Mouse (Mus musculus) 416B (cell line): ENCODE measurements around the gene Abcb5.
A peak's percentile ranks its signal among the peaks of the same experiment; 100 is the strongest.

ENCODE experiments used
- DNase-seq: peaks from one replicate; pipeline ENCODE4 v3.0.0; 2011; ENCODE audit warnings: low read depth

Gene Abcb5

GRCm38 (mm10) chr12:118966321-118966720 lies at the start of gene Abcb5:
Abcb5 (minus strand) TSS chr12:118966421.
- no peak for DNase-seq

GRCm38 (mm10) chr12:118999230-118999629 lies 33.0 kb upstream of the Abcb5 start:
- DNase-seq: peak; percentile 41

GRCm38 (mm10) chr12:118994328-118995166 lies 28.3 kb upstream of the Abcb5 start:
- DNase-seq: peak; percentile 21

GRCm38 (mm10) chr12:118984852-118985251 lies 18.6 kb upstream of the Abcb5 start:
- DNase-seq: no peak

GRCm38 (mm10) chr12:118930386-118931318 lies 35.6 kb downstream of the Abcb5 start:
- DNase-seq: peak; percentile 73

- peak; percentile 56 for DNase-seq
Measured at GRCm38 (mm10) chr12:118926813-118927281, 39.4 kb downstream of the Abcb5 start.

- peak; percentile 31 for DNase-seq
Measured at GRCm38 (mm10) chr12:118923874-118924273, 42.3 kb downstream of the Abcb5 start.

- no peak for DNase-seq
Measured at GRCm38 (mm10) chr12:118917771-118918170, 48.5 kb downstream of the Abcb5 start.

GRCm38 (mm10) chr12:118910360-118910759 lies 55.9 kb downstream of the Abcb5 start:
- no peak for DNase-seq

GRCm38 (mm10) chr12:118902249-118902648 lies 64.0 kb downstream of the Abcb5 start:
- DNase-seq: no peak

GRCm38 (mm10) chr12:118887964-118888363 lies 78.3 kb downstream of the Abcb5 start:
- no peak for DNase-seq

- DNase-seq: no peak
Measured at GRCm38 (mm10) chr12:118882790-118883189, 83.4 kb downstream of the Abcb5 start.

- no peak for DNase-seq
Measured at GRCm38 (mm10) chr12:118872673-118873072, 93.5 kb downstream of the Abcb5 start.

- DNase-seq: no peak
Measured at GRCm38 (mm10) chr12:118856151-118856550, 110.1 kb downstream of the Abcb5 start.

- DNase-seq: no peak
Measured at GRCm38 (mm10) chr12:118854831-118855453, 111.3 kb downstream of the Abcb5 start.

- no peak for DNase-seq
Measured at GRCm38 (mm10) chr12:118854401-118854800, 111.8 kb downstream of the Abcb5 start.

GRCm38 (mm10) chr12:118853331-118853730 lies 112.9 kb downstream of the Abcb5 start:
- no peak for DNase-seq

GRCm38 (mm10) chr12:118850851-118851410 lies 115.3 kb downstream of the Abcb5 start:
- no peak for DNase-seq

GRCm38 (mm10) chr12:118849996-118850395 lies 116.2 kb downstream of the Abcb5 start:
- DNase-seq: no peak

GRCm38 (mm10) chr12:118849203-118849861 lies 116.9 kb downstream of the Abcb5 start:
- no peak for DNase-seq

GRCm38 (mm10) chr12:118848496-118849202 lies 117.6 kb downstream of the Abcb5 start:
- no peak for DNase-seq
